Mouse (Mus musculus): ENCODE results near the gene Polr2g.
A peak's percentile ranks its signal among the peaks of the same experiment; 100 is the strongest.

The Polr2g gene

GRCm38 (mm10) chr19:8756635-8757387 lies 41.6 kb downstream of the Polr2g start, which contains the start of gene Nxf1:
TSS of gene Nxf1 (plus strand) at chr19:8757073.
- DNase-seq = peak; percentile 98

- no peak for DNase-seq
Observed at GRCm38 (mm10) chr19:8755652-8756051, 42.7 kb downstream of the Polr2g start.

- DNase-seq = no peak
Observed at GRCm38 (mm10) chr19:8747368-8747767, 51.0 kb downstream of the Polr2g start.

GRCm38 (mm10) chr19:8745382-8745781 lies 53.0 kb downstream of the Polr2g start:
- DNase-seq = no peak

Data from kidney, postnatal 10 days (tissue).